Comparison of ENCODE assay signal across 33 mouse cellular contexts in genomic region chr16:13114821-13115220, GRCm38 (mm10).
"Had no signal": no experiment of that assay in that cellular context is flagged by ENCODE, and none has a peak within 500 bp of the region (broad histone marks: within the 10 kb centered on the region; RNA-seq: fewer than 3 reads in every experiment).

No protein-coding gene starts in this region.

- H3K27me3 ChIP-seq: heart, embryonic 13.5 days; heart, embryonic 15.5 days; hindbrain, embryonic 12.5 days; hindbrain, embryonic 13.5 days; hindbrain, embryonic 15.5 days; intestine, embryonic 15.5 days; kidney, embryonic 15.5 days had no signal

- H3K27ac ChIP-seq: heart, embryonic 13.5 days; heart, embryonic 15.5 days; hindbrain, embryonic 10.5 days; hindbrain, embryonic 12.5 days; hindbrain, embryonic 13.5 days; hindbrain, embryonic 14.5 days; hindbrain, embryonic 15.5 days; hindbrain, postnatal 0 days; intestine, embryonic 15.5 days; kidney, embryonic 15.5 days; kidney, postnatal 0 days; layer of hippocampus, adult 2 months; left cerebral cortex, adult 2 months had no signal

- H3K9ac ChIP-seq: heart, embryonic 13.5 days; heart, embryonic 15.5 days; hindbrain, embryonic 12.5 days; hindbrain, embryonic 13.5 days; hindbrain, embryonic 14.5 days; hindbrain, embryonic 15.5 days; intestine, embryonic 15.5 days; kidney, embryonic 15.5 days had no signal

- H3K9me3 ChIP-seq: heart, embryonic 13.5 days; heart, embryonic 15.5 days; hindbrain, embryonic 10.5 days; hindbrain, embryonic 12.5 days; hindbrain, embryonic 13.5 days; hindbrain, embryonic 15.5 days; intestine, embryonic 15.5 days; kidney, embryonic 15.5 days had no signal

- H3K4me3 ChIP-seq: heart, embryonic 13.5 days; heart, embryonic 15.5 days; hindbrain, embryonic 10.5 days; hindbrain, embryonic 12.5 days; hindbrain, embryonic 13.5 days; hindbrain, embryonic 15.5 days; intestine, embryonic 15.5 days; kidney, embryonic 15.5 days; layer of hippocampus, adult 2 months; left cerebral cortex, adult 2 months had no signal

- ATAC-seq: hindbrain, embryonic 16.5 days; hindbrain, postnatal 0 days; inflammation-experienced regulatory T-cells, adult 6 months; intestine, embryonic 15.5 days; intestine, embryonic 16.5 days; intestine, postnatal 0 days had no signal

- H3K4me2 ChIP-seq: heart, embryonic 11.5 days; heart, embryonic 13.5 days; heart, embryonic 15.5 days; hindbrain, embryonic 12.5 days; hindbrain, embryonic 13.5 days; hindbrain, embryonic 14.5 days; hindbrain, embryonic 15.5 days; intestine, embryonic 15.5 days; kidney, embryonic 15.5 days had no signal

- DNase-seq: heart, postnatal 10 days; heart, postnatal 14 days; heart, postnatal 36 days; kidney, adult 11 months; kidney, adult 18-20 months; kidney, adult 2 months; kidney, adult 8-10 months; kidney, adult 9 months; kidney, postnatal 10 days; kidney, postnatal 14 days; kidney, postnatal 25 days; kidney, postnatal 36 days; kidney, postnatal 4 days; layer of hippocampus, adult 9-11 months; layer of hippocampus, postnatal 36 days had no signal
